Mouse (Mus musculus): ENCODE results near the gene Fam208a. TPM values are rescaled to one million over a fixed set of nuclear protein-coding genes. Genes with fewer than 3 reads are reported as not detected.
A peak's percentile ranks its signal among the peaks of the same experiment; 100 is the strongest.

The Fam208a gene
- total RNA-seq (2012; rRNA removed) = 7.5 and 8.2 TPM in 2 replicates
- total RNA-seq (2014; rRNA removed) = 11.4 and 13.3 TPM in 2 replicates
- polyA plus RNA-seq (2012; ENCODE audit: insufficient read length, low read depth) = 4.0 and 4.4 TPM in 2 replicates

GRCm38 (mm10) chr14:27428573-27428972, at the start of gene Fam208a:
Fam208a (plus strand) TSS chr14:27428834.
- TF ChIP-seq USF2 (conservative IDR thresholded peaks at IDR 0.05; ENCODE audit: low read depth, low read length) (0 out of 2 replicates have a peak, but pooled peaks have one; percentile 7), MYC (IDR thresholded peaks at IDR 0.05; ENCODE audit: low read depth, low read length) (peak; percentile 19; the same call in 1 of the 2 replicates), KAT2A (IDR thresholded peaks at IDR 0.05; ENCODE audit: insufficient replicate concordance, low read length) (0 out of 2 replicates have a peak, but pooled peaks have one; percentile 38), MAX (IDR thresholded peaks at IDR 0.05; ENCODE audit: low read length) (peak; percentile 99), IRF4 (IDR thresholded peaks at IDR 0.05; ENCODE audit: low read depth, low read length) (no peak), USF1 (IDR thresholded peaks at IDR 0.05; ENCODE audit: low read depth, low read length) (no peak), E2F4 (IDR thresholded peaks at IDR 0.05; ENCODE audit: insufficient replicate concordance, low read depth, low read length) (peak; percentile 77; the same call in 1 of the 2 replicates), POLR2AphosphoS2 (IDR thresholded peaks at IDR 0.05; ENCODE audit: low read depth, low read length) (0 out of 2 replicates have a peak, but pooled peaks have one; percentile 15), ELF1 (IDR thresholded peaks at IDR 0.05; ENCODE audit: low read depth, low read length) (no peak), ZMIZ1 (IDR thresholded peaks at IDR 0.05; ENCODE audit: low read depth, low read length) (0 out of 2 replicates have a peak, but pooled peaks have one; percentile 55), ETS1 (conservative IDR thresholded peaks at IDR 0.05; ENCODE audit: low read depth, low read length) (0 out of 2 replicates have a peak, but pooled peaks have one; percentile 10), UBTF (IDR thresholded peaks at IDR 0.05; ENCODE audit: low read depth, low read length) (peak; percentile 55; the same call in 1 of the 2 replicates), MXI1 (IDR thresholded peaks at IDR 0.05; ENCODE audit: low read depth, low read length) (peak; percentile 71), SIN3A (IDR thresholded peaks at IDR 0.05; ENCODE audit: low read length) (peak; percentile 15; the same call in 1 of the 2 replicates), CHD2 (IDR thresholded peaks at IDR 0.05; ENCODE audit: low read length) (peak; percentile 53; the same call in 1 of the 2 replicates), RCOR1 (conservative IDR thresholded peaks at IDR 0.05; ENCODE audit: low read depth, low read length) (no peak), HCFC1 (IDR thresholded peaks at IDR 0.05; ENCODE audit: low read depth, low read length) (peak; percentile 12), POLR2A (IDR thresholded peaks at IDR 0.05; ENCODE audit: low read depth, low read length) (peak; percentile 76; the same call in 1 of the 2 replicates)

GRCm38 (mm10) chr14:27379404-27379803, 49.2 kb upstream of the Fam208a start:
- Histone ChIP-seq H3K4me3 (replicated peaks in 1 of 3; ENCODE audit: low read depth in 2 of 3, low read length in 2 of 3, poor library complexity in 1 of 3) (no peak overlapping the region), H3K36me3 (replicated peaks in 1 of 2; ENCODE audit: control insufficient read depth in 1 of 2, insufficient read depth in 1 of 2, low read length in 1 of 2) (no peaks in the 10 kb centered on the region), H3K9me3 (replicated peaks; ENCODE audit: low read length) (peaks cover 2% of the 10 kb centered on the region), H3K4me1 (ENCODE audit: control insufficient read depth in 1 of 2, insufficient read depth in 2 of 2) (peaks cover 2 to 8% of the 10 kb centered on the region in 2 experiments; a peak in 3 of 4 replicates), H3K27me3 (replicated peaks) (no peaks in the 10 kb centered on the region), H3K9ac (ENCODE audit: insufficient read depth, low read depth) (no peak overlapping the region), H3K27ac (ENCODE audit: insufficient read depth, low read depth) (no peak overlapping the region), H3K4me2 (ENCODE audit: insufficient read depth, low read depth, poor library complexity, severe bottlenecking) (no peak overlapping the region), H3K79me2 (replicated peaks; ENCODE audit: control insufficient read depth, extremely low read depth, insufficient read depth, poor library complexity, severe bottlenecking) (no peaks in the 10 kb centered on the region)
- dilution Hi-C loops (cut with MboI; ENCODE audit: extremely low pct_ligation_motif_present, extremely low pct_unique_long_range_greater_than_20kb, low sequenced_read_pairs) (no loop called here), in situ Hi-C loops (cut with MboI; ENCODE audit: low pct_ligation_motif_present, low pct_unique_long_range_greater_than_20kb, low sequenced_read_pairs) (no loop called here)
- TF ChIP-seq EP300 (IDR thresholded peaks at IDR 0.05; ENCODE audit: low read length) = no peak
- no peak for DNase-seq (ENCODE audit: extremely low read depth)

More at GRCm38 (mm10) chr14:27428573-27428972, at the start of gene Fam208a:
- Histone ChIP-seq H3K9ac (ENCODE audit: insufficient read depth, low read depth) (peak within 1 kb of the TSS; percentile 74), H3K9me3 (replicated peaks; ENCODE audit: low read length) (peaks cover 25% of the 10 kb centered on the region), H3K79me2 (replicated peaks; ENCODE audit: control insufficient read depth, extremely low read depth, insufficient read depth, poor library complexity, severe bottlenecking) (peaks cover 6% of the 10 kb centered on the region), H3K4me1 (ENCODE audit: control insufficient read depth in 1 of 2, insufficient read depth in 2 of 2) (peaks cover 0 to 9% of the 10 kb centered on the region in 2 experiments; a peak in 2 of 4 replicates), H3K27ac (ENCODE audit: insufficient read depth, low read depth) (peak within 1 kb of the TSS; percentile 86), H3K36me3 (replicated peaks in 1 of 2; ENCODE audit: control insufficient read depth in 1 of 2, insufficient read depth in 1 of 2, low read length in 1 of 2) (peaks cover 0 to 23% of the 10 kb centered on the region in 2 experiments), H3K4me3 (replicated peaks in 1 of 3; ENCODE audit: low read depth in 2 of 3, low read length in 2 of 3, poor library complexity in 1 of 3) (peak within 1 kb of the TSS; percentile 36 to 95 (median 70)), H3K4me2 (ENCODE audit: insufficient read depth, low read depth, poor library complexity, severe bottlenecking) (peak within 1 kb of the TSS; percentile 57; the same call in 1 of the 2 replicates), H3K27me3 (replicated peaks) (no peaks in the 10 kb centered on the region)
- in situ Hi-C loops (cut with MboI; ENCODE audit: low pct_ligation_motif_present, low pct_unique_long_range_greater_than_20kb, low sequenced_read_pairs) = loop anchor here (10.0 kb wide), 1 partner anchor 314 kb away; the partner anchor contains the start of gene Arhgef3
- dilution Hi-C loops (cut with MboI; ENCODE audit: extremely low pct_ligation_motif_present, extremely low pct_unique_long_range_greater_than_20kb, low sequenced_read_pairs) = no loop called here
- DNase-seq (ENCODE audit: extremely low read depth) = peak; percentile 89

Measured in CH12.LX (cell line).